Mouse (Mus musculus): ENCODE results near the gene Tspo.
A peak's percentile ranks its signal among the peaks of the same experiment; 100 is the strongest.

Gene Tspo

DNA sequence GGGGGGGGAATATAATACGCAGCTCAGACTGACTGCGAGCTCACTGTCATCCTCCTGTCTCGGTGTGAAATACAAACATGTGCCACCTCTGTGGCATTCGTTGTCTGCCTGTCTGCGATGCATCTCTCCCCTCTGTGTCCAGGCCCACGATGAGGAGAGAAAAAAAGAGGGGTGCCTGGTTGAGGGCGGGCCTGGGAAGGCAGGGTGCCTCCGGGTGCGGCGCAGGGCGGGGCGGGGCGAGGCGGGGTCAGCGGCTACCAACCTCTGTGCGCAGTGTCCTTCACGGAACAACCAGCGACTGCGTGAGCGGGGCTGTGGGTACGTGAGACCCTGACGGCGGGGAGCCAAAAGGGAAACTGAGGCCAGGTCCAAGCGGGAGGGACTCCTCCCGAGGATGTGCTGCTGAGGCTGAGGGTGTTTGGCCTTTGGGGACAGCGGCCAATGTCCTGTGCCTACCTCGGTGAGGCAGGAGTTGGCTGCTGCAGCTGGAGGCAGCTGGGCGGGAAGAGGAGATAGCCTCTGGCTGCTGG, at the start of gene Tspo, which contains the start of gene Mcat:
TSS of gene Tspo (plus strand) at position 266 of the 530 bp plus-strand sequence.
TSS of gene Mcat (minus strand) at position 461 of the 530 bp plus-strand sequence.
- peak; percentile 65 for DNase-seq (ENCODE audit: low spot score)

DNA sequence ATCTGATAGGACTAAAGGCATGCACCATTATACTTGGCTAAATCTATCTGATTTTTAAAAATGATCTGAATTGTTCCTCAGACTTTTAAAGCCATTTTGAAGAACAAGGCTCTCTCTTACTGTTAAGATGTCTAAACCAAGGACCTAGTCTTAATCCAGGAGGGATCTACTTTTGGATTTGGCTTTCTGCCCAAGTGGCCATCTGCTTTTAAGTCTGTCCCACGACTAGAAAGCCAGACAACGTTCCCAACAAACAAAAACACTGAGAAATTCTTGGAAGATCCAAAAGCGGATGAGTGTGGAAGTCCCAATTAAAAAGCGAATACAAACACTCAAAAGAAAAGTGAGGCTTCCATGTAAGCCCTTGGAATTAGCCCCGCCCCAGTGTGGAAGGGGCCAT, 48.4 kb upstream of the Tspo start:
- DNase-seq (ENCODE audit: low spot score): no peak

DNA sequence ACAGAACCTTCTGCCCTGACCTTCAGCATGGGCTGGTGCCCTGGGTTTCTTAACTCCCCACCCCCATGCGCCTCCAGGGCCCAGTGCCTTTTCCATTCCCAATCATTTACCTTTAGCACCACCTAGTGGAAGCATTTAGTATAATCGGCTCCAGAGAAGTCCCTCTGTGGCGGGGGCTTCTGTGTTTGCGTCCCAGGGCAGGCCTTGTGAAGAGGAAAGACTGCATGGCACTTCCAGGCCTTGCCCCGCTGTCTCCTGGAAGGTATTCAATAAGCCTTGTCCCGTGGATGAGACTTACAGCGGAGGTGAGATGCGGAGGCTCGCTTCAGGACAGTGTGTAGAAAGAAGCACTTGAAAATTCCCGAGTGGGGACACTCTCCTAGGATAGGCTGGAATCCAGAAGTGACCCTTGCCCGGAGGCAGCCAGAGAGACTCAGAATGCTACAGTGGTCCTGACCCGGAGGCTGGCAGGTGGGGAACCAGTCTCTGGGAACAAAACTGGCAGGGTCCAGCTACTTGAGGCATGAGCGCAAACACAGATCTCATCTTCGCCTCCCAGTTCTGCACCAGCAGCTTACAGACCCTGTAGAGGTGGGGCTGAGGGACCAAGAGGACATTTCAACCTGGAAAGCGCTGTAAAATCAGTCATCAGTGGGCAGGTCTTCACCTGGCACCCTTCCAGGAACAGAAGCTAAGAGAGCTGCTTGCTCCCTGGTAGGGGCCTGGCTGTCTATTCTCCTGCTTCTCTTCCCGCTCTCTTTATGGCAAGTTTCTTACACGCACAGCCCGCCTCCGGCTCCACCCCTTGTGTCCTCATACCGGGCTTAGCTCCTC, 45.0 kb upstream of the Tspo start:
- DNase-seq (ENCODE audit: low spot score): peak; percentile 53

DNA sequence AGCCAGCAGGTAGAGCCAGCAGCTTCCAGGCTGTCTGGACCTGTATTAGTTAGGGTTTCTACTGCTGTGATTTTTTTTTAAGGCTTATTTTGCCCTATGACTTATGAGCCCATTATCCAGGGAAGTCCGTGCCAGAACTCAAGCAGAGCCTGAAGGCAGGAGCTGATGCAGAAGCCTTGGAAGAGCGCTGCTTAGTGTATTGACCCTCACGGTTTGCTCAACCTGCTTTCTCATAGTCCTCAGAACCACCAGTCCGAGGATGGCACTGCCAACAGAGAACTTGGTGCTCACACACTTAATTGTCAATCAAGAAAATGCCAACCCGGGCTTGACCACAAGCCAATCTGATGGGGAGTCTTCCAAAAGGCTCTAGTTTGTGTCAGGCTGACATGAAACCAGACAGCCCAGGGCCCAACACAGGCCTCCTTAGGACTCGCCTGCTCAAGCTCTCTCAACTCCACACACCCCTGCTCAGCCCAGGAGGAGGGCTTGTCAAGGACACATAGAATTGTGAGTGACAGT, 42.5 kb upstream of the Tspo start:
- peak; percentile 33 for DNase-seq (ENCODE audit: low spot score)

DNA sequence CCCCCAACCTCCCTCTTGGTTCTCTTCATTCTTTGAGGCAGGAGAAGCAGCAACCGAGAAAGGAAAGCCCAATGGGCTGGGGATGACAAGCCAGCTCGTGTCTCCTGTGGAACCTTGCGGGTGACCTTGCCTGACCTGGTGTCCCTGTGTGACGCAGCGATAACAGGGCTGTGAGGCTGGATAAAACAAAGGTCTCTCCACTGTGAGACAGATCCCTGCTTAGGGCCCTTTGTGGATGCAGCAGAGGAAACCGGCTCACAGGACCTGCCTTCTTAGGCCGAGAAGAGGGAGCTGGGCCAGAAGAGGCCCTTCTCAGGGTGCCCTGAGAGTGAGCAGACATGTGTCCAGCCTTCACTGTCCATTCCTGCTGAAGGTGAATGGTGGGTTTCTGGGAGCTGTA, 40.2 kb upstream of the Tspo start:
- DNase-seq (ENCODE audit: low spot score): no peak

DNA sequence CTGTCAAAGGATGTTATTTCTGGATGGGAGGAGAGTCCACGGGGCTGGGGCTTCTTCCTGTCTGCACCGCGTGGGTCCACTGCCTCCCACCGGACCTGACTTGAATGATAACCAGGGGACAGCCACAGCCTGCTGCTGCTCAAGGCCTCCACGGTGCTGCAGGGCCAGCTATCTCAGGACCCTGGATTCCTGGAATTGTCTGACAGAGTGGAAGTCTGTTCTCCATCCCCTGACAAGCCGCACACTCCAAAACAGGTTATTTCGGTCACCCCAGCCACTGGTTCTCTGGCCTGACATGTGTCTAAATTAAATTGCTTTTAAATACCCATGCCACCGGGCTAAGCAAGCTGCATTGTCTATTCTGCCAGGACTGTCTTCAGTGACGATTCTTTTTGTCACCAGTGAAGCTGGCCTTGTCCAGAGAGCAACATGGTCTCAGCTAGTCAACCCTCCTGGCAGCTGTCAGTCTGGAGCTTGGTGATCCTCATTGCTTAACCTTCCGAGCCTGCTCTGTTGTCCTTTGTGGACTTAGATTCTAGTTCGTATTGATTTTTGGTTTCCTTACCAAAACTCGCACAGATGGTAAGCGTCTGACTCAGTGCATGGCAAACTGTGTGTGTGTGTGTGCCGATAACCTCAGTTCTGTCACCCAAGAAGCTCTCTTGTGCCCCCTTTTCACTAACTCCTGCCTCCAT, 39.6 kb upstream of the Tspo start:
- no peak for DNase-seq (ENCODE audit: low spot score)

DNA sequence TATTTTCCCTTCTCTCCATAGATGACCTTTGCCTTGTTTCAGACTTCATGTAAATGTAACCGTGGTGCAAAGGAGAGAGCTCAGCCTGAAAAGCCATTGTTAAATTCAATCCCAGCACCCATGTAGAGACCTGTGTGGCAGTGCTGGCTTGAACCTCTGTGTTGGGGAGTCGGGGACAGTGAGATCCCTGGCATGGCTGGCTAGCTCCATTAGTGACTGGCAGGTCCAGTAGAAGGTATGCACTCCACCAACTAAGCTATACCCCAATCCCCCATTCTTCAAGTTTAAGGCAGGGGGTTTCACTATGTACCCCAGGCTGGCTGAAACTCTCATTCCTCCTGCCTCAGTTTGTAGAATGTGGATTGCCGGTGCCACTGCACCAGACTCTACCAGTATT, 39.1 kb upstream of the Tspo start:
- DNase-seq (ENCODE audit: low spot score): no peak

DNA sequence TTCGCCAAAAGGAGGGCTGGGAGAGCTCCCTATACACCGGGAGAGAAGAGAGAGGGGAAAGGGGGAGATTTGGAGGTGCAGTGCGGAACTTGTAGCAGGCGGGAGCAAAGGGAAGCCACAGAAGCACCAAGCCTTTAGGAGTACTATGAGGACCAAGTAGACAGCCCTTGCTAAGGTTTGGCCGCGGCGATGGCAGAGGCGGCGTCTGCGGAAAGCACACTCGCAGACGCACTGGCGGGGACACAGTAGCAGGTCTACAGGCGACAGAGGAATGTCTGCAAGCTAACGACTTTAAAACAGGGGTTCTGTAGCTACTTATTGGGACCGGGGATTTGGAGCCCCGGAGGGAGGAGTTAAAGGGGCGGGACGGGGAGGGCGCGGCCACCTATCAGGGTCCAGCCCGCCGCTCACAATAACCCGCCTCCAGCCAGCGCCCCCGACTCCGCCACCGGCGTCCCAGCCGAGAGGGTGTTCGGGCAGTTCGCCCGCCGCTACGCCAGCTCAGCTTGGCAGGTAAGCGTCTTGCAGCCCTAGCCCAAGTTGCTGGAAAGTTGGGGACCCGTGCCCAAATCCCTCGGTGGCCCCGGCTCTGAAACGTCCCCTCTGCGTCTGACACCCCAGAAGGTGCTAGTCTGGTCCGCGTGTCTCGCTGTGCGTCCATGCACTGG, 36.8 kb upstream of the Tspo start, which contains the start of gene Bik:
TSS of gene Bik (plus strand) at position 439 of the 668 bp plus-strand sequence.
- DNase-seq (ENCODE audit: low spot score): peak; percentile 60

DNA sequence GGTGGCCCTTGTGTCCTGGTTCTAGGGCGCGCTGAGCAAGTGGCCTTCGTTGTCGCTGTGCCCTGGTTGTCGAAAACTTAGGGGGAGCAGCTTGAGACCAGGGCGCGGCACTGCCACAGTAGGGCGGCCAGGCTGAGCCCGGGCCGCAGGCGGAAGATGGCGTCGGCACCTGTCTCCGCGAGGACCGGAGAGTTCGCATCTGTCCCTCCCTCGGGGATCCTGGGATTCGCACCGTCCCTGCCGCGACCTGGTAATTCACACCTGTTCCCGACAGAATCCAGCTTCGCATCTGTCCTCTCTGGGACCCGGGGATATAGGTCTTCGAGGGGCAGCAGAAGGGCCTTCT, 36.3 kb upstream of the Tspo start:
- no peak for DNase-seq (ENCODE audit: low spot score)

DNA sequence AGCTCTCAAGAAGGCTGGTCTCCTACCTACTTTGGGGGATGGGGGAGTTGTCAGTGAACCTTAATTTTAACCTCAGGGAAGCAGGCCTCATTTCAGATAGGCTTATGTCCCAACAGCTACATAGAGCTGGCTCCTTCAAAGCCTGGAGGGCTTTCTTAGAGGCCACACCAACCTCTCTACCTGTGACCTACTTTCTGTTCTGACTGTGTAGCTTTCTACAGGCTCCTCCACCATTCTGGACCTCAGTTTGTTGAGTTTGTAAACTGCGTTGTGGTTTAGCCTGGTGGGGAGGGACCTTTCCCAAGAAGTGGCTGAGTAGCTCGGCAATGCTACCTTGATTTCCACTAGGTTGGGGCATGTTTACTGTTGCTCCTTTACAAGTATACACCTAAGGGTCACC, 35.6 kb upstream of the Tspo start:
- no peak for DNase-seq (ENCODE audit: low spot score)

DNA sequence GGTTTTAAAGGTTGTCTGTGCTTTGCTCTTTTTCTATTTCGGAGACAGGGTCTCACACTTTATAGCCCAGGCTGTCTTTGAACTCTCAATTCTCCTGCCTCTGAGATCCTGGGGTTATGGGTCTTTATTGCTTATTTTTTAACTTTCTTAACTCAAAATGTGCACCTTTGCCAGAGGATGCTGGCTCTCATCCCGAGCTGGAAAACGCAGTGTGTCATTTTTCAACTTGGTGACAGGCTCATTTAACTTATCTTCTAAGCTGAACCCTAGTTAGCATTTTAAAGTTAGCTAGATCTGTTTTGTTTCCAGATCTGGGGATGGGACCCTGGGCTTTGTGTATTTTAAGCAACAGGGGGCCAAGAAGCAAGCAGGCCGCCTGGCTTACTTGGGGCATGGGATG, 34.5 kb upstream of the Tspo start:
- no peak for DNase-seq (ENCODE audit: low spot score)

DNA sequence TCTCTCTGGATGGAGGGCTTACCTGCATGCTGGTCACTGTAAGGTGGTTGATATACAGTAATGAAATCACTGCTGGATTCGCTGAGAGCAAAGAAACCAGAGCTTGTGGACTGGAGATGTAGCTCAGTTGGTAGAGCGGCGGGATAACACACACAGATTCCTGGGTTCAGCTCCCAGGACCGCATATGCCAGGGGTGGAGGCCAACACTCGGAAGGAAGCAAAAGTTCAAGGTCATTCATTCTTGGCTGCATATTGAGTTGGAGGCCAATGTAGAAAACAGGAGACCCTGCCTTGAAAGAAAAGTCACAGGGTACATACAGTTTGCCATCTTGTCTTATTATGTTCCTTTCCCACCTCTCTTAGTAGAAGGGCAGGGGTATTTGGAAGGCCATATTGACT, 33.6 kb upstream of the Tspo start:
- no peak for DNase-seq (ENCODE audit: low spot score)

DNA sequence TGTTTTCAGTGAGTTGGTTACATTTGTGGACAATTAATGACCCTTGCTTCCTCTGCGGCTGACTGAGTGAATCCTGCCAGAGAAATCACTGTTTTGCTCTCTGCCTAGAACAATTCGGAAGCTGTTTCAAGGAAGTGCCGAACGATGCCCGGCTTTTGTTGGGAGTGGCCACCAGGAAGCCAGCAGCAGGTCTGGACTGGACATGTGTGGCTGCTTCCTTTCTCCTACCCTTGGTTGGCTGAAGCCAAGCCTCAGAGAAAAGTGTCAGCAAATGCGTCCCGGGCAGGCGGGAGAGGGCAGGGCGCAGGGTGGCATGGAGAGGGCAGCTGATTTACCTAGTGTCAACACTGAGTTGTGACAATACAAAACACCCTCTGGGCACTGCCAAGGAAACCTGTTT, 33.2 kb upstream of the Tspo start:
- DNase-seq (ENCODE audit: low spot score): peak; percentile 24

DNA sequence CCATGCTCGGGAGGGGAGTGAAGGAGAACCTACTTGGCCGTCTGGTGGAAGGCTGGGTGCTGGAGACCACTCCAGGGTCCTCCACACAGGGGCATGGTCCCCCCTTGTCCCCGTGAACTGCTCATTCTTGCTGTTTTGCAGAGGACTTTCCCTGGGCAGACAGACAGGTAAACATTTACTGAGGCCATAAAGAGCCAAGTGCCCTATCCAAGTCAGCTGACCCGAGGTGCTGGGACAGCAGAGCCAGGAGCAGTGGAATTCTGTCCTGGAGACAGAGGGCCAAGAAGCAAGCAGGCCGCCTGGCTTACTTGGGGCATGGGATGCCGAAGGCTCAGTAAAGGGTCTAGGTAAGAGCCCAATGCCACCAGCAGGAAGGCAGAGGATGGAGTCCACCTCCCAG, 32.7 kb upstream of the Tspo start:
- DNase-seq (ENCODE audit: low spot score): no peak

DNA sequence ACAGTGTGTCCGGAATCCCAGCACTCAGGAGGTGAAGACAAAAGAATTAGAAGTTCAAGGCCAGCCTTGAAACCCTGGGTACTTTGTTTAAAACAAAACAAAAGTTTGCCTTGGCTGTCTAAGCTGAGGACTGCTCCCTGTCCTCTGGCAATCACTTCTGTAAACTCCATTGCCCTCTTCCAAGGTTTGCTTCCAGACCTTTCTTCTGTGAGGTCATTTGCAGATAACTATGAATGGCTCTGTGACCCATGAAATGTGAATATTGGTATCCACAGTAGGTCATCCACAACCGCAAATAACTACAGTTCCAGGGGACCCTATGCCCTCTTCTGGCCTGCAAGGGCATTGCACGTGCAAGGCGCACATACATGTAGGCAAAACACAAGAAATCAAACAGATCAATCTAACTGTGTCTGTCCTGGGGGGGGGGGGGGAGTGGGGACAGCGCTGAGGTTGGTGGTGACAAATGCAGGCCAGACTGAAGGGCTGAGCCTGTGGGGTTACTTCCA, 31.4 kb upstream of the Tspo start:
- no peak for DNase-seq (ENCODE audit: low spot score)

DNA sequence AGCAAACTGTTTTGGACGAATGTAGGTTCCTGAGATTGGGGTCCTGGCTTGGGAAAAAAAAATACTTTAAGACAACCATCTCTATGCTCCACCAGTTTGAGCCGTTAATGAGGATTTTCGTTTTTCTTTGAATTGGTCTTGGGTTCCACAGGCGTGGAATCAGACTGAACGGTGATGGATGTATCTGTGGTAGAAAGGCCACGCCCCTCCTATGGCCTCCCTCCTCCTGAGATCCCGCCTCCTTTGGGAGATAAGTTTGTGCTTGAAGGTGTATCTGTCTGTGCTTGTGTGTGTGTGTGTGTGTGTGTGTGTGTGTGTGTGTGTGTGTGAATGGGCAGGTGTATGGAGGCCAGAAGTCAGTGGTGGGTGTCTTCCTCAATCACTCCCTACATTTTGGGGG, 30.8 kb upstream of the Tspo start:
- no peak for DNase-seq (ENCODE audit: low spot score)

DNA sequence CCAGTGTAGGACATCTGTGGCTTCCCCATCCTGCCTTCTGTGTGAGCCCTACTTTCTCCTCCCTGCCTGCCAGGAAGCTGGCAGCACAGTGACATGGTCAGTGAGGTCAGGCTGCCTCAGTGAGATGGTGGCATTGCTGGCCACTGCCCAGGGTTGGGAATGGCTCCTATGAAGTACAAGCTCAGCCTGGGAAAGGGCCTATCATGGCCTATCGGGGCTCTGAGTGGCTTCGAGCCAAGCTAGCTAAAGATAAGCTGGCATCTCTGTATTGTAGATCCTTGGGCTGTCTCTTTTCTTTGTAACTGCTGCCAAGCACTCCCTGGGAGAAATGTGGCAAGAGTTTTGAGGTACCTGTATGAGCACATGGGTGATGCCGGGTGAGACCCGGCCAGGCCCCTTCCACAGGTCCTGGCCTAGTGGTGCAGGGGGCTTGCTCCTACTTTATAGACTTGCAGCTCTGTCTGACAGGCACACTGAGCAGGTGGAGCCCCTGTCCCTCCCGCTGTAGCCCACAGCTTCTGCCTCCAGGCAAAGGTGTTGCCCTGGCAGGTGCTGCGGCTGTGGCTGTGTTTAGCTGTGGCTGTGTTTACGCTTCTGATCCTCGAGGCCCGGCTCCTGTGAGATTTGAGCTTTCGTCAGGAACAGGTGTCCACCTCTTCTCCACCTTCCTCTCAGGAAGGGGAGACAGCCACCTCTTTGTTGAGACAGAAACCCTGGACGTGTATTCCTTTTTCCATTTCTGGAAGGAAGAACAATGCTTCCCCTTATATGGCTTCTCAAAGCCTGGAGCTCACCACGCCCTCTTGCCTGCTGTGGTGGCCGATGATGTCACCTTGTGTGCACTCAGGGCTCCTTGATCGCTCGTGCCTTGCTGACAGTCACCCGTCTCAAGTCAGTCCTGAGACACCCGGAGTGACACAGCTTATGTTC, 28.2 kb upstream of the Tspo start:
- DNase-seq (ENCODE audit: low spot score): peak; percentile 48

DNA sequence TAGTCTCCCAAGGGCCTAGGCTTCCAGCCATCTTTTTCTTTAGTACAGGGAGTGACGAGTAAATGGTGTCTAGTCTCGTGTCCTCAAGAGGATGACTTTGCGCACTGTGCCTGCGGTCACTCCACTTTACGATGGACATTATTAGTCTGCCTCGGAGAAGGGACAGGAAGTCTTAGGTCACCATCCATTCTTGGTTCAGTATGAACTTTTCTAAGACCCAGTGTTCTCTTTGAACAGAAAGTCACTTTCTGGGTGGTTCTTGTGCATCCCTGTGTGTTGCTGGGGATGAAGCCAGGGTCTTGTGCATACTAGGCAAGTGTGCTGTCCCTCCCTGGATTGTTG, 27.5 kb upstream of the Tspo start:
- DNase-seq (ENCODE audit: low spot score): no peak

DNA sequence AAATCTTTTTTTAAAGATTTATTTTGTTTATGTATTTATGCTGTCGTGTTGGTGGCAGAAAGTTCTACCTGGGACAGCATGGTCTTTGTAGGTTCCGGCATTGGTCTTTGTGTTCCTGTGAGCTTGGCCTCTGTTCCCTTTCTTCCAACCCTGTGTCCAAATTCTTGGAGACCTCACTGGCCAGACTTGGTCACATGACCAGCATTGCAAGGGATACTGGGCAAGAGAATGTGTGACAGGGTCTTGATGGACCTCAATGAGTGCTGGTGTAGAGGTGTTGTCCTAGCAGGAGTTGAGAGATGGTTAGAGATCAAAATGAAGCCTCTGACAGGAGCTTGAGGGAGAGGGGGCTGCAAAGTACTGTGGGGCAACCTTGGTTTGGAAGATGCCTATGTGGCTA, 24.5 kb upstream of the Tspo start:
- DNase-seq (ENCODE audit: low spot score): no peak

DNA sequence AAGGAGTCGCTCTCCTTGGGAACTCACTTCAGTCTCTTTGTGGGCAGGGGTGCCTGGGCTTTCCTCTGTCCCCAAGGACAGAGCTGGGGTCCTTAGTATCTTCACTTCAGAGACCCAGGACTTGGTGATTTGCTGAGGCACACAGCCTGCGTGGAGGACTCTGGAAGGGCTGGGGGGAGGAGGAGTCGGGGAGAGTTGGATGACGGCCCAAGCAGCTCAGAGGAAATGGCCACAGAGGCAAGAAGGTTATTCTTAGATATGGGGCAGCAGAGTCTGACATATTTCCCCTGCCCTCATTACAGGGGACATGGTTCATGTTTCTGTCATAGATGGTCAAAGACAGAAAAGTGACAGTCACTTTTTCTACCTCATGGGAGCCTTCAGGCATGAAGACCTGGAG, 23.5 kb upstream of the Tspo start:
- no peak for DNase-seq (ENCODE audit: low spot score)

DNA sequence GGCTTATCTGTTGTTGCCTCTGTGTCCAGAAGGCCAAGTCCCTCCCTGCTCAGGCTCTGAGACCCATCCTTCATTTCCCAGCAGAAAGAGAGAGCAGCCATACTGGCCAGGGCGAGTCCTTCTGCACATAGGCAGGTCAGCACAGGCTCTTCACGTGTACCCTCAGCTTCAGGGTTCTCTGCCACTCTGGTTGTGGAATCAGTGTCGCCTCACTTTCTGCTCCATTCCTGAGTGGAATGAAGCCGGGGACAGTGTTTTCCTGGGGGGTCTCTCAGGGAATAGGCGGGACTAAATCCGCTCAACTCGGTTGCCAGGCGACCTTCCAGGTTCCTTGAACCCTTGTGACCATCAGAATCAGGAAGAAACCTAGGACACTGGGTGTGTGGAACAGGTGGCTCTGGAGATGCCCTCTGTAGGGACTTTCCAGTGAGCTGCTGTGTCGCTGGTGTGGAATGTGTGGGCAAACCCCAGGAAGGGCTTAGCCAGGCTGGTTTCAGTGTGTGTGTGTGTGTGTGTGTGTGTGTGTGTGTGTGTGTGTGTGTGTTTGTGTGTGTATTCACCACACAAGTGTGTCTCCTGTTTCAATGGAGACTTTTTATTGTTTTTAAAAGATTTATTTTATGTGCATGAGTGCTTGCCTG, 21.6 kb upstream of the Tspo start:
- no peak for DNase-seq (ENCODE audit: low spot score)
